Mouse (Mus musculus): Measurements from ENCODE around the gene Stx6. TPM values are rescaled to one million over a fixed set of nuclear protein-coding genes. Genes with fewer than 3 reads are reported as not detected.

Gene Stx6
- total and polyA plus RNA-seq, 2 experiments = 10.1 to 11.7 TPM

DNA sequence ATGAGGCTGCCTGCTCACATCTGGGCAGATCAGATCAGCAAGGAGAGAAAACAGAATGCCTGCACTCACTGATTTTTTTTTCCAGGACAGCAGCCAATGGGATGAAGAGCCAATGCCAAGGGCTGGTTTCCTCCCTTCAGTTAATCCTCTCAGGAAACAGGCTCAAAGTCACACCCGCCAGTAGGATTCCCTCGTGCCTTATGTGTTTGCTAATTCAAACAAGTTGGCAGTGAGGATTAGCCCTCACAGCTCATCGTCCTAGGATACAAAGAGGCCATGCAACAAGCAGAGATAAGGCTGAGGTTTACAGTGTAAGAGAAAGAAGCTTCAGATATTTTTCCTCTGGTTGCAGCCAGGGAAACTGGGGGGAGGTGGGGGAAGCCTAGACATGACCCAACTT is 44.6 kb upstream of the Stx6 start:
- peak; percentile 59 for DNase-seq (ENCODE audit: extremely low read depth, low read depth, low spot score)
- Histone ChIP-seq H3K4me3 (ENCODE audit: insufficient read depth, low read depth, low read length) (no peak overlapping the region), H3K4me1 (ENCODE audit: control insufficient read depth, insufficient read depth, low read length) (0 out of 2 replicates have a peak, but pooled peaks cover 2% of the 10 kb centered on the region), H3K27me3 (ENCODE audit: control insufficient read depth, insufficient read depth, low read length) (no peaks in the 10 kb centered on the region), H3K27ac (replicated peaks; ENCODE audit: insufficient read depth, low read depth, low read length) (no peak overlapping the region), H3K36me3 (ENCODE audit: control insufficient read depth, insufficient read depth, low read length) (no peaks in the 10 kb centered on the region), H3K79me2 (ENCODE audit: control insufficient read depth, insufficient read depth, low read length) (no peaks in the 10 kb centered on the region), H3K9ac (ENCODE audit: low read depth, low read length) (no peak overlapping the region)
- TF ChIP-seq CTCF (IDR thresholded peaks at IDR 0.05; ENCODE audit: low read depth, low read length) (no peak), POLR2A (IDR thresholded peaks at IDR 0.05; ENCODE audit: extremely low read depth, insufficient read depth, low read length) (no peak)
- 9% methylated on average over 3 of the region's 3 CpGs for WGBS

DNA sequence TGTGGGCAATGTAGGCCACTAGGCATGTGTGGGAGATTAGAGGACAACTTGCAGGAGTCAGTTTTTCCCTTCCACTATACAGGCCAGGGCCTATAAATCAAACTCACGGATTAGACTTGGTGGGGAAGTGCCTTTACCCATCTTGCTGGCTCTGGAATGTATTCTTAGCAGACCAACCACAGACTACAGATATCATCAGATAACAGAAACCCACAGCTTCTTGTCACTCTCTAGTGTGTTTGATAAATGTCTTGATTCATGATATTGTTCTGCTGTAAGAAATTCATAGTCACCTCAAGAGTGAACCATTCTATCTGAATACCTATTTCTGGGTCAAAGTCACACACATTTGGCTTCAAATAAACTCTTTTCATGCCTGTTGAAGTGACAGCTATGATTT is 38.8 kb upstream of the Stx6 start:
- no peak for DNase-seq (ENCODE audit: extremely low read depth, low read depth, low spot score)
- H3K9ac ChIP-seq (ENCODE audit: low read depth, low read length) = no peak overlapping the region
- H3K36me3 ChIP-seq (ENCODE audit: control insufficient read depth, insufficient read depth, low read length) = no peaks in the 10 kb centered on the region
- H3K79me2 ChIP-seq (ENCODE audit: control insufficient read depth, insufficient read depth, low read length) = no peaks in the 10 kb centered on the region
- 91% methylated on average over 1 of the region's 1 CpGs for WGBS
- H3K27ac ChIP-seq (replicated peaks; ENCODE audit: insufficient read depth, low read depth, low read length) = no peak overlapping the region
- no peak for TF ChIP-seq POLR2A (IDR thresholded peaks at IDR 0.05; ENCODE audit: extremely low read depth, insufficient read depth, low read length)
- no peak for TF ChIP-seq CTCF (IDR thresholded peaks at IDR 0.05; ENCODE audit: low read depth, low read length)
- H3K4me1 ChIP-seq (ENCODE audit: control insufficient read depth, insufficient read depth, low read length) = peaks cover 2% of the 10 kb centered on the region; the same call in 1 of the 2 replicates
- H3K4me3 ChIP-seq (ENCODE audit: insufficient read depth, low read depth, low read length) = no peak overlapping the region
- no peaks in the 10 kb centered on the region for H3K27me3 ChIP-seq (ENCODE audit: control insufficient read depth, insufficient read depth, low read length)

DNA sequence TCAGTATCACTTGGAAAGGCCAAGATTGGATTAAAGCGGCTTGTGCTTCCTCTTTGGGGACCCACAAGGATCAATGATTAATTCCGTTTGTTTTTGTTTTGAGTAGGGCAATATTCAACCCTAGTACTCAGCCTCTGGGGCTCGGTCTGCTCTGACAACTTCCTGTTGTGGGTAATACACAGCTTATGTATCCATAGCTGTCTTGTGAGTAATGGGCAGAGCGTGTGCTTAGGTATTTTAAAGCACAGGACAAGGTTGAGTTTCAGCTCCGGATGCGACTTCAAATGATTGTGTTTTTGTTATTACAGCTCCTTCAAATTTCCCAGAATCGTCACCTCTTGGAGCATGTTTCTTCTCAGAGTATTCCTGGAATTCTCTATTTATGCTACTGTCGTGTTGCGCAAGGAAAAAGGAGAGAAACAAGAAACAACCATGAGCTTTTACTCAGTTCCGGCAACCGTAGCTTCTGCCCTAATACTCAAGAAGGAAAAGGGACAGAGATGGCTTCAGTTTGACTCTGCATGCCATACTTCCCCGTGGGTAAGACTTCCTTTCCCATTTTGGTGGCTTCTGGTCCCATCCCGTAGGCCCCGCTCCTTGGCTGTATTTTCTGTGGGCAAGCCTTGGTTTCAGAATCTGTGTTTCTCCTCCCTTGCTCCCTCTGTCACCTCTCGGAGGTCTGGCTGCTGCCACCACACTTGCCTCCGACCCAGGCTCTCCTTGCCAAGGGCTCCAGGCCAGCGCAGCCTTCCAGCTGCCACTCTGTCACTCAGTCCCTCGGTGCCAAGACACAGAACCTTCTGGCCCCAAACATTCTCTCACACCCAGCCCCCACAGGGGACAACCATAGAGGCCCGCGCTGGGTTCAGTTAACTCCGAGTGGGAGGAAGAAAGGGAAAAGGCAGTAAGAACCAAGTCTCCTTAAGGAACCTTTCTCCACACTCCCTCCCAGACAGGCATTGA is 36.3 kb upstream of the Stx6 start:
- H3K4me3 ChIP-seq (ENCODE audit: insufficient read depth, low read depth, low read length) = no peak overlapping the region

DNA sequence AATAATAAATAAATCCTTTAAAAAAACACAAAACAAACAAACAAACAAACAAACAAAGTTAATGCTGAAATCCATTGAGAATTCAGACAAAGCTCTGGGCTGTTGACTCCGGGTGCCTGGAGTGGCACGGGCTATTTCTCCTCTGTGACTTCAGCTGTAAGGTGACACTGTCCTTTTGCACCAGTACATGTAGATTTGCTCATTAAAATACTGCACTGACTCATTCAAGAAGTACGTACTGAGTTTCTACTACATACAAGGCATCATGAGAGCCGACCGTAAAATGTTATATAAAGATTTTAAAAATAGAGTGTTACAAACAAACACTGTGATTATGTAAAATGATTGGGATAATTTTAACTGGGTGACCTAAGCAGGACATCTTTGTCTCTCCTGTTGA is 34.1 kb upstream of the Stx6 start:
- Histone ChIP-seq H3K9ac (ENCODE audit: low read depth, low read length) (no peak overlapping the region), H3K4me3 (ENCODE audit: insufficient read depth, low read depth, low read length) (no peak overlapping the region), H3K79me2 (ENCODE audit: control insufficient read depth, insufficient read depth, low read length) (no peaks in the 10 kb centered on the region), H3K27ac (replicated peaks; ENCODE audit: insufficient read depth, low read depth, low read length) (no peak overlapping the region), H3K4me1 (ENCODE audit: control insufficient read depth, insufficient read depth, low read length) (peaks cover 2% of the 10 kb centered on the region; the same call in 1 of the 2 replicates), H3K36me3 (ENCODE audit: control insufficient read depth, insufficient read depth, low read length) (no peaks in the 10 kb centered on the region), H3K27me3 (ENCODE audit: control insufficient read depth, insufficient read depth, low read length) (no peaks in the 10 kb centered on the region; the same call in 1 of the 2 replicates)
- DNase-seq (ENCODE audit: extremely low read depth, low read depth, low spot score) = no peak
- TF ChIP-seq CTCF (IDR thresholded peaks at IDR 0.05; ENCODE audit: low read depth, low read length) (no peak), POLR2A (IDR thresholded peaks at IDR 0.05; ENCODE audit: extremely low read depth, insufficient read depth, low read length) (no peak)
- WGBS = 97% methylated on average over 5 of the region's 5 CpGs

More for the DNA sequence above, 36.3 kb upstream of the Stx6 start:
- no peaks in the 10 kb centered on the region for H3K79me2 ChIP-seq (ENCODE audit: control insufficient read depth, insufficient read depth, low read length)
- 67% methylated on average over 21 of the region's 21 CpGs for WGBS
- no peak overlapping the region for H3K9ac ChIP-seq (ENCODE audit: low read depth, low read length)
- TF ChIP-seq POLR2A (IDR thresholded peaks at IDR 0.05; ENCODE audit: extremely low read depth, insufficient read depth, low read length) = no peak
- H3K27me3 ChIP-seq (ENCODE audit: control insufficient read depth, insufficient read depth, low read length) = no peaks in the 10 kb centered on the region; the same call in 1 of the 2 replicates
- peak; percentile 71 for DNase-seq (ENCODE audit: extremely low read depth, low read depth, low spot score)
- H3K36me3 ChIP-seq (ENCODE audit: control insufficient read depth, insufficient read depth, low read length) = no peaks in the 10 kb centered on the region
- peaks cover 2% of the 10 kb centered on the region; the same call in 1 of the 2 replicates for H3K4me1 ChIP-seq (ENCODE audit: control insufficient read depth, insufficient read depth, low read length)
- H3K27ac ChIP-seq (replicated peaks; ENCODE audit: insufficient read depth, low read depth, low read length) = no peak overlapping the region

DNA sequence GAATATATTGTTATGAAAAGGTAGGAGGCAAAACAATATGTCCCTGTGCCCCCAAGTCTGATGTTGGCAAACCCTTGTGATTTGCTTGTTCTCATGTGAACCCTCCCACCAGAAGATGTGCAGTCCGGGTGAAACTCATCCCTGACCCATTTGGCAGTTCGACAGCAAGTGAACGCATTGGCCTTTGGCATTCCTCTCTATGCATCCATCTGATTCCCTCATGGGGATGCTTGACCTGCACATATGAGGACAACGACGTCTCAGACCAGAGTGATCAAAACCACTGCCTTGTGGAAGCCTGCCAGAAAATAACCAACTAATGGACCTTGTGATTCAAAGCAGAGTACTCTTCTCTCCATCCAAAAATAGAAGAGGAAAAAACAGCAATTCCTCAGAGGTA is 31.8 kb upstream of the Stx6 start:
- Histone ChIP-seq H3K4me1 (ENCODE audit: control insufficient read depth, insufficient read depth, low read length) (peaks cover 2% of the 10 kb centered on the region; the same call in 1 of the 2 replicates), H3K9ac (ENCODE audit: low read depth, low read length) (no peak overlapping the region), H3K79me2 (ENCODE audit: control insufficient read depth, insufficient read depth, low read length) (no peaks in the 10 kb centered on the region), H3K27me3 (ENCODE audit: control insufficient read depth, insufficient read depth, low read length) (no peaks in the 10 kb centered on the region; the same call in 1 of the 2 replicates), H3K27ac (replicated peaks; ENCODE audit: insufficient read depth, low read depth, low read length) (no peak overlapping the region), H3K4me3 (ENCODE audit: insufficient read depth, low read depth, low read length) (no peak overlapping the region), H3K36me3 (ENCODE audit: control insufficient read depth, insufficient read depth, low read length) (no peaks in the 10 kb centered on the region; the same call in 1 of the 2 replicates)
- no peak for DNase-seq (ENCODE audit: extremely low read depth, low read depth, low spot score)
- WGBS = 76% methylated on average over 5 of the region's 5 CpGs
- TF ChIP-seq POLR2A (IDR thresholded peaks at IDR 0.05; ENCODE audit: extremely low read depth, insufficient read depth, low read length) = no peak
- TF ChIP-seq CTCF (IDR thresholded peaks at IDR 0.05; ENCODE audit: low read depth, low read length) = no peak
